Mouse (Mus musculus) MEL (cell line): ENCODE results near the gene Zfyve21. TPM values are rescaled to one million over a fixed set of nuclear protein-coding genes. Genes with fewer than 3 reads are reported as not detected.

Experiments used
- DNase-seq: peaks from one replicate; pipeline ENCODE4 v3.0.0; 2011; ENCODE audit warnings: low read depth, low spot score
- H3K27ac ChIP-seq: 2 replicates; pipeline ENCODE4 v1.5.1; 2012; ENCODE audit warnings: low read depth, mild to moderate bottlenecking, control low read depth, low read length, moderate library complexity; ENCODE audit not compliant: control insufficient read depth
- H3K27me3 ChIP-seq, 2 experiments: fragments of 150-350 bp in 1 of 2; sonication (generic) in 1 of 2; 2 replicates each; pipeline ENCODE4 v1.6.1; 2012; ENCODE audit warnings: low read length in 2 of 2, mild to moderate bottlenecking in 2 of 2, improper control_type of control experiment in 1 of 2, moderate library complexity in 1 of 2; ENCODE audit not compliant: insufficient read depth in 2 of 2, control insufficient read depth in 1 of 2
- H3K36me3 ChIP-seq, 2 experiments: 2 replicates each; pipeline ENCODE4 v1.6.1; 2012 to 2014; ENCODE audit warnings: low read length in 2 of 2, improper control_type of control experiment in 1 of 2, inconsistent platforms in 1 of 2, mild to moderate bottlenecking in 1 of 2; ENCODE audit not compliant: insufficient read depth in 2 of 2, control insufficient read depth in 1 of 2
- H3K4me1 ChIP-seq, 2 experiments: fragments of 150-350 bp in 1 of 2; sonication (generic) in 1 of 2; 2 replicates each; pipeline ENCODE4 v1.6.1; 2012; ENCODE audit warnings: low read length in 2 of 2, improper control_type of control experiment in 1 of 2, mild to moderate bottlenecking in 1 of 2; ENCODE audit not compliant: insufficient read depth in 2 of 2, control insufficient read depth in 1 of 2
- H3K4me3 ChIP-seq, 2 experiments: fragments of 150-350 bp in 1 of 2; sonication (generic) in 1 of 2; 2 replicates each; pipeline ENCODE4 v1.5.1; 2012; ENCODE audit warnings: low read depth in 2 of 2, low read length in 2 of 2, mild to moderate bottlenecking in 2 of 2, moderate library complexity in 2 of 2, control low read depth in 1 of 2, improper control_type of control experiment in 1 of 2; ENCODE audit not compliant: control insufficient read depth in 1 of 2, insufficient read depth in 1 of 2
- H3K79me2 ChIP-seq: 2 replicates; pipeline ENCODE4 v1.6.1; 2012; ENCODE audit warnings: mild to moderate bottlenecking, low read length, moderate library complexity; ENCODE audit not compliant: control insufficient read depth, poor library complexity, insufficient read depth
- H3K9ac ChIP-seq: 2 replicates; pipeline ENCODE4 v1.6.1; 2012; ENCODE audit warnings: low read depth, mild to moderate bottlenecking, control low read depth, low read length, moderate library complexity; ENCODE audit not compliant: control insufficient read depth, poor library complexity, severe bottlenecking
- H3K9me3 ChIP-seq: fragments of 150-350 bp; sonication (generic); replicated peaks from 2 replicates; pipeline ENCODE4 v1.6.1; 2012; ENCODE audit warnings: mild to moderate bottlenecking, low read length, improper control_type of control experiment, moderate library complexity; ENCODE audit not compliant: insufficient read depth
- BHLHE40 ChIP-seq: IDR thresholded peaks from 2 replicates; pipeline ENCODE4 v1.6.1; 2012; ENCODE audit warnings: low read depth, mild to moderate bottlenecking, inconsistent platforms, low read length, improper control_type of control experiment, borderline replicate concordance
- CHD1 ChIP-seq: IDR thresholded peaks from 2 replicates; pipeline ENCODE4 v1.6.1; 2012; ENCODE audit warnings: low read depth, mild to moderate bottlenecking, inconsistent platforms, low read length, improper control_type of control experiment
- CHD2 ChIP-seq: IDR thresholded peaks from 2 replicates; pipeline ENCODE4 v1.6.1; 2011; ENCODE audit warnings: low read length, improper control_type of control experiment
- CTCF ChIP-seq, 3 experiments: IDR thresholded peaks in 2 of 3; conservative IDR thresholded peaks in 1 of 3; 2 replicates each; pipeline ENCODE4 v1.5.1; 2011 to 2012; ENCODE audit warnings: low read length in 3 of 3, low read depth in 2 of 3, mild to moderate bottlenecking in 2 of 3, improper control_type of control experiment in 1 of 3, inconsistent platforms in 1 of 3, mixed read lengths in 1 of 3, moderate library complexity in 1 of 3; ENCODE audit not compliant: control insufficient read depth in 1 of 3, insufficient read depth in 1 of 3, poor library complexity in 1 of 3, severe bottlenecking in 1 of 3
- ELF1 ChIP-seq: IDR thresholded peaks from 2 replicates; pipeline ENCODE4 v1.6.1; 2014; ENCODE audit warnings: low read depth, mild to moderate bottlenecking, inconsistent platforms, low read length, improper control_type of control experiment, moderate library complexity
- ETS1 ChIP-seq: IDR thresholded peaks from 2 replicates; pipeline ENCODE4 v1.6.1; 2012; ENCODE audit warnings: low read depth, mild to moderate bottlenecking, inconsistent platforms, low read length, improper control_type of control experiment, moderate library complexity
- GABPA ChIP-seq: IDR thresholded peaks from 2 replicates; pipeline ENCODE4 v1.6.1; 2012; ENCODE audit warnings: low read depth, mild to moderate bottlenecking, inconsistent platforms, low read length, improper control_type of control experiment, moderate library complexity
- GATA1 ChIP-seq: IDR thresholded peaks from 2 replicates; pipeline ENCODE4 v1.6.1; 2011; ENCODE audit warnings: low read depth, low read length, improper control_type of control experiment
- MAFK ChIP-seq: IDR thresholded peaks from 2 replicates; pipeline ENCODE4 v1.6.1; 2011; ENCODE audit warnings: low read depth, mild to moderate bottlenecking, low read length, improper control_type of control experiment, borderline replicate concordance
- MAX ChIP-seq: IDR thresholded peaks from 2 replicates; pipeline ENCODE4 v1.6.1; 2011; ENCODE audit warnings: low read length, improper control_type of control experiment
- MAZ ChIP-seq: IDR thresholded peaks from 2 replicates; pipeline ENCODE4 v1.6.1; 2012; ENCODE audit warnings: low read depth, mild to moderate bottlenecking, inconsistent platforms, low read length, improper control_type of control experiment
- MEF2A ChIP-seq: IDR thresholded peaks from 2 replicates; pipeline ENCODE4 v1.6.1; 2014; ENCODE audit warnings: low read depth, mild to moderate bottlenecking, inconsistent platforms, low read length, improper control_type of control experiment; ENCODE audit not compliant: poor library complexity, insufficient replicate concordance, severe bottlenecking; ENCODE audit errors: extremely low read depth
- MXI1 ChIP-seq: IDR thresholded peaks from 2 replicates; pipeline ENCODE4 v1.6.1; 2011; ENCODE audit warnings: mild to moderate bottlenecking, low read depth, low read length, improper control_type of control experiment
- MYB ChIP-seq: IDR thresholded peaks from 2 replicates; pipeline ENCODE4 v1.6.1; 2011; ENCODE audit warnings: mild to moderate bottlenecking, low read depth, low read length, improper control_type of control experiment
- MYC ChIP-seq: IDR thresholded peaks from 2 replicates; pipeline ENCODE4 v1.6.1; 2011; ENCODE audit warnings: low read depth, mild to moderate bottlenecking, low read length, improper control_type of control experiment, moderate library complexity
- NRF1 ChIP-seq: IDR thresholded peaks from 2 replicates; pipeline ENCODE4 v1.6.1; 2014; ENCODE audit warnings: low read depth, mild to moderate bottlenecking, inconsistent platforms, low read length, improper control_type of control experiment, moderate library complexity; ENCODE audit not compliant: poor library complexity, insufficient read depth, severe bottlenecking
- POLR2A ChIP-seq, 2 experiments: IDR thresholded peaks; 2 replicates each; pipeline ENCODE4 v1.6.1; 2011 to 2012; ENCODE audit warnings: low read length in 2 of 2, mild to moderate bottlenecking in 2 of 2, control low read depth in 1 of 2, improper control_type of control experiment in 1 of 2, low read depth in 1 of 2, moderate library complexity in 1 of 2; ENCODE audit not compliant: control insufficient read depth in 1 of 2, insufficient read depth in 1 of 2, poor library complexity in 1 of 2
- POLR2AphosphoS5 ChIP-seq: IDR thresholded peaks from 2 replicates; pipeline ENCODE4 v1.6.1; 2012; ENCODE audit warnings: low read depth, borderline replicate concordance, mild to moderate bottlenecking, inconsistent platforms, low read length, moderate library complexity, mixed read lengths
- RAD21 ChIP-seq: IDR thresholded peaks from 2 replicates; pipeline ENCODE4 v1.6.1; 2011; ENCODE audit warnings: mild to moderate bottlenecking, low read depth, low read length, improper control_type of control experiment
- RCOR1 ChIP-seq: IDR thresholded peaks from 2 replicates; pipeline ENCODE4 v1.6.1; 2012; ENCODE audit warnings: low read depth, mild to moderate bottlenecking, inconsistent platforms, low read length, improper control_type of control experiment
- SMC3 ChIP-seq: IDR thresholded peaks from 2 replicates; pipeline ENCODE4 v1.6.1; 2011; ENCODE audit warnings: low read depth, low read length, improper control_type of control experiment
- TBP ChIP-seq: IDR thresholded peaks from 2 replicates; pipeline ENCODE4 v1.8.0; 2011; ENCODE audit warnings: low read depth, low read length, improper control_type of control experiment
- TCF12 ChIP-seq: IDR thresholded peaks from 2 replicates; pipeline ENCODE4 v1.6.1; 2014; ENCODE audit warnings: low read depth, mild to moderate bottlenecking, inconsistent platforms, low read length, improper control_type of control experiment, moderate library complexity
- USF1 ChIP-seq: IDR thresholded peaks from 2 replicates; pipeline ENCODE4 v1.6.1; 2014; ENCODE audit warnings: low read depth, mild to moderate bottlenecking, inconsistent platforms, low read length, improper control_type of control experiment, moderate library complexity
- ZC3H11A ChIP-seq: IDR thresholded peaks from 2 replicates; pipeline ENCODE4 v1.6.1; 2012; ENCODE audit warnings: low read depth, mild to moderate bottlenecking, inconsistent platforms, low read length, improper control_type of control experiment
- polyA plus RNA-seq, 2 experiments: library from polyadenylated mRNA; stranded (reverse) in 1 of 2; unstranded in 1 of 2; fragments of >175 nt in 1 of 2; fragments of >200 nt in 1 of 2; gene quantifications; 2 replicates each; pipeline versions ENCODE4 v1.2.1 to v1.2.4; 2012; ENCODE audit warnings: low replicate concordance in 2 of 2, low read depth in 1 of 2; ENCODE audit not compliant: insufficient read length in 2 of 2, insufficient read depth in 1 of 2, missing spikeins in 1 of 2
- total RNA-seq: library from RNA; depleted of rRNA; stranded (reverse); fragments of 300-350 nt; gene quantifications from 2 replicates; pipeline ENCODE4 v1.2.3, GENCODE M21; 2012

Gene Zfyve21
- total and polyA plus RNA-seq, 3 experiments = 8.1 to 9.1 TPM; not detected in 1

DNA sequence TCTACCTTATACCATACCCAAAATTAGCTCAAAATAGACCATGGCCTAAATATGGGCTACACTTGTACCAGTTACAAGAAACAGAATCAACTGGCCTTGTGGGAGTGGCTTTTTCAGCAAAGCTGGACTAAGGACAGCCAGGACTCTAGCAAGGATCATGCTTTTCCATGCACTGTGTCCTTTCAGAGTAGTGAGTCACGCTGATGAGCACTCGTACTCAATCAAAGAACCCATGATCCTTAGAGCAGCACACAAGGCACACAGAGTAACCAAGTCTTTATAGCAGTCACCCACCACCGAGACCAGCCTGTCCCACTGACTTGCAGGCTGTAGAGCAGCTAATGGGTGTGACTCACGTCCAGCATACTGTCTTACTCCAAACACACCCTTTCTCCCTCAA is 39.6 kb downstream of the Zfyve21 start:
- Histone ChIP-seq H3K4me1 (peaks cover 0 to 3% of the 10 kb centered on the region in 2 experiments; a peak in 1 of 4 replicates), H3K36me3 (no peaks in the 10 kb centered on the region)

DNA sequence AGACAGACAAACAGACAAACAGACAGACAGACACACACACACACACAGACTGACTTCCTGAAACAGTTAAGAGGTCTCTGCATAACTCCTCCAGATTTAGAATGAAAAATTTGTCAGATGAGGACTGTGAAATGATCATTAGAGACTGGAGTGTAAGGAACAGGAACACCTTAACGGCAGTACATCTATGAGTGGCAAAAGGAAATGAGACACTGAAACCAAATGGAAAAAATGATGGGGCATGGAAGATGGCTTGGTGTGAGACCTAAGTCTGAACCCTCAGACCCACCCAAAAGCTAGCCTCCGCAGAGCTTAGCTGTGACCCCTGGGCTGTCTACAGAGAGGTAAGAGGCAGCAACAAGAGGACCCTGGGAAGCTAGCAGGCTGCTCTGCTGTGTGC is 41.5 kb downstream of the Zfyve21 start:
- no peak for DNase-seq
- H3K36me3 ChIP-seq = no peaks in the 10 kb centered on the region
- no peak for TF ChIP-seq RAD21
- TF ChIP-seq MXI1 = no peak
- TF ChIP-seq MYC = no peak
- no peak for TF ChIP-seq CTCF (IDR thresholded peaks at IDR 0.05 in 2 of 3, conservative IDR thresholded peaks at IDR 0.05 in 1 of 3; ENCODE audit: control insufficient read depth in 1 of 3, insufficient read depth in 1 of 3, low read depth in 2 of 3, low read length in 3 of 3, poor library complexity in 1 of 3, severe bottlenecking in 1 of 3)
- no peak for TF ChIP-seq GABPA
- no peak for TF ChIP-seq POLR2A (IDR thresholded peaks at IDR 0.05; ENCODE audit: control insufficient read depth in 1 of 2, insufficient read depth in 1 of 2, low read depth in 1 of 2, low read length in 2 of 2, poor library complexity in 1 of 2)
- no peak for TF ChIP-seq CHD2
- no peak for TF ChIP-seq ZC3H11A
- no peak for TF ChIP-seq POLR2AphosphoS5
- TF ChIP-seq MYB = no peak
- TF ChIP-seq USF1 = no peak
- TF ChIP-seq TBP = no peak
- TF ChIP-seq MAX = no peak
- TF ChIP-seq TCF12 = no peak
- no peak for TF ChIP-seq GATA1
- TF ChIP-seq SMC3 = no peak
- TF ChIP-seq, all 39 proteins: peak for 0
- Histone ChIP-seq H3K4me1 (no peaks in the 10 kb centered on the region), H3K4me3 (no peak overlapping the region), H3K79me2 (no peaks in the 10 kb centered on the region), H3K27me3 (no peaks in the 10 kb centered on the region), H3K27ac (no peak overlapping the region), H3K9me3 (no peaks in the 10 kb centered on the region), H3K9ac (no peak overlapping the region)

More for the DNA sequence above, 39.6 kb downstream of the Zfyve21 start:
- Histone ChIP-seq H3K27me3 (no peaks in the 10 kb centered on the region), H3K79me2 (no peaks in the 10 kb centered on the region), H3K4me3 (no peak overlapping the region), H3K9me3 (no peaks in the 10 kb centered on the region), H3K9ac (no peak overlapping the region), H3K27ac (no peak overlapping the region)
- no peak for DNase-seq
- no peak for TF ChIP-seq ETS1
- TF ChIP-seq ELF1 = no peak
- TF ChIP-seq MEF2A = no peak
- no peak for TF ChIP-seq MAZ
- no peak for TF ChIP-seq CTCF (IDR thresholded peaks at IDR 0.05 in 2 of 3, conservative IDR thresholded peaks at IDR 0.05 in 1 of 3; ENCODE audit: control insufficient read depth in 1 of 3, insufficient read depth in 1 of 3, low read depth in 2 of 3, low read length in 3 of 3, poor library complexity in 1 of 3, severe bottlenecking in 1 of 3)
- no peak for TF ChIP-seq POLR2A (IDR thresholded peaks at IDR 0.05; ENCODE audit: control insufficient read depth in 1 of 2, insufficient read depth in 1 of 2, low read depth in 1 of 2, low read length in 2 of 2, poor library complexity in 1 of 2)
- TF ChIP-seq USF1 = no peak
- TF ChIP-seq NRF1 = no peak
- TF ChIP-seq SMC3 = no peak
- no peak for TF ChIP-seq CHD1
- no peak for TF ChIP-seq MAFK
- no peak for TF ChIP-seq MAX
- no peak for TF ChIP-seq POLR2AphosphoS5
- no peak for TF ChIP-seq BHLHE40
- TF ChIP-seq TBP = no peak
- no peak for TF ChIP-seq ZC3H11A
- TF ChIP-seq GATA1 = no peak
- TF ChIP-seq RCOR1 = no peak
- TF ChIP-seq GABPA = no peak
- TF ChIP-seq TCF12 = no peak
